Mouse (Mus musculus): ENCODE measurements around the gene Taok3. TPM values are rescaled to one million over a fixed set of nuclear protein-coding genes. Genes with fewer than 3 reads are reported as not detected.
A peak's percentile ranks its signal among the peaks of the same experiment; 100 is the strongest.

Gene Taok3
- polyA plus RNA-seq, 1 experiment from 2014 or later = 33.1 TPM

- no peak for ATAC-seq (ENCODE audit: insufficient read depth, low FRiP score)
- WGBS = 92% methylated on average over 5 of the region's 5 CpGs
- H3K27ac ChIP-seq (ENCODE audit: low read length) = no peak overlapping the region
- no peak overlapping the region for H3K9ac ChIP-seq (ENCODE audit: low read length)
- H3K36me3 ChIP-seq (ENCODE audit: control insufficient read depth, insufficient read depth, low read length) = peaks cover 14% of the 10 kb centered on the region
- H3K4me1 ChIP-seq (ENCODE audit: control insufficient read depth, insufficient read depth, low read length) = no peaks in the 10 kb centered on the region
- no peak overlapping the region for H3K4me2 ChIP-seq (ENCODE audit: low read depth, low read length)
- no peaks in the 10 kb centered on the region for H3K9me3 ChIP-seq (replicated peaks; ENCODE audit: control insufficient read depth, low read length)
- H3K27me3 ChIP-seq (ENCODE audit: control insufficient read depth, insufficient read depth, low read length) = no peaks in the 10 kb centered on the region
- no peak overlapping the region for H3K4me3 ChIP-seq (replicated peaks; ENCODE audit: low read length)
These were observed 74.7 kb downstream of the Taok3 start for GRCm38 (mm10) chr5:117194672-117195071.

GRCm38 (mm10) chr5:117196551-117196950, 76.6 kb downstream of the Taok3 start:
- Histone ChIP-seq H3K36me3 (ENCODE audit: control insufficient read depth, insufficient read depth, low read length) (peaks cover 14% of the 10 kb centered on the region), H3K27ac (ENCODE audit: low read length) (no peak overlapping the region), H3K9me3 (replicated peaks; ENCODE audit: control insufficient read depth, low read length) (no peaks in the 10 kb centered on the region), H3K9ac (ENCODE audit: low read length) (no peak overlapping the region), H3K27me3 (ENCODE audit: control insufficient read depth, insufficient read depth, low read length) (no peaks in the 10 kb centered on the region), H3K4me2 (ENCODE audit: low read depth, low read length) (no peak overlapping the region), H3K4me3 (replicated peaks; ENCODE audit: low read length) (no peak overlapping the region), H3K4me1 (ENCODE audit: control insufficient read depth, insufficient read depth, low read length) (no peaks in the 10 kb centered on the region)
- no peak for ATAC-seq (ENCODE audit: insufficient read depth, low FRiP score)
- WGBS = 94% methylated on average over 7 of the region's 7 CpGs

GRCm38 (mm10) chr5:117198390-117198789, 78.5 kb downstream of the Taok3 start:
- no peak overlapping the region for H3K4me2 ChIP-seq (ENCODE audit: low read depth, low read length)
- 76% methylated on average over 3 of the region's 3 CpGs for WGBS
- no peak overlapping the region for H3K9ac ChIP-seq (ENCODE audit: low read length)
- no peak overlapping the region for H3K27ac ChIP-seq (ENCODE audit: low read length)
- no peaks in the 10 kb centered on the region for H3K4me1 ChIP-seq (ENCODE audit: control insufficient read depth, insufficient read depth, low read length)
- no peak overlapping the region for H3K4me3 ChIP-seq (replicated peaks; ENCODE audit: low read length)
- H3K27me3 ChIP-seq (ENCODE audit: control insufficient read depth, insufficient read depth, low read length) = no peaks in the 10 kb centered on the region
- H3K36me3 ChIP-seq (ENCODE audit: control insufficient read depth, insufficient read depth, low read length) = peaks cover 14% of the 10 kb centered on the region
- ATAC-seq (ENCODE audit: insufficient read depth, low FRiP score) = no peak
- no peaks in the 10 kb centered on the region for H3K9me3 ChIP-seq (replicated peaks; ENCODE audit: control insufficient read depth, low read length)

- WGBS = 88% methylated on average over 16 of the region's 16 CpGs
These were observed 87.4 kb downstream of the Taok3 start for GRCm38 (mm10) chr5:117207286-117207685.

GRCm38 (mm10) chr5:117214016-117214415, 94.1 kb downstream of the Taok3 start:
- H3K36me3 ChIP-seq (ENCODE audit: control insufficient read depth, insufficient read depth, low read length) = peaks cover 15% of the 10 kb centered on the region; the same call in 1 of the 2 replicates
- no peak overlapping the region for H3K9ac ChIP-seq (ENCODE audit: low read length)
- WGBS = 59% methylated on average over 4 of the region's 4 CpGs
- H3K4me1 ChIP-seq (ENCODE audit: control insufficient read depth, insufficient read depth, low read length) = no peaks in the 10 kb centered on the region
- no peaks in the 10 kb centered on the region for H3K9me3 ChIP-seq (replicated peaks; ENCODE audit: control insufficient read depth, low read length)
- no peak for ATAC-seq (ENCODE audit: insufficient read depth, low FRiP score)
- H3K27ac ChIP-seq (ENCODE audit: low read length) = no peak overlapping the region
- H3K4me3 ChIP-seq (replicated peaks; ENCODE audit: low read length) = no peak overlapping the region
- H3K4me2 ChIP-seq (ENCODE audit: low read depth, low read length) = no peak overlapping the region
- H3K27me3 ChIP-seq (ENCODE audit: control insufficient read depth, insufficient read depth, low read length) = no peaks in the 10 kb centered on the region

More at GRCm38 (mm10) chr5:117207286-117207685, 87.4 kb downstream of the Taok3 start:
- H3K4me3 ChIP-seq (replicated peaks; ENCODE audit: low read length) = no peak overlapping the region
- H3K9me3 ChIP-seq (replicated peaks; ENCODE audit: control insufficient read depth, low read length) = 0 out of 2 replicates have a peak, but pooled peaks cover 3% of the 10 kb centered on the region
- no peak overlapping the region for H3K27ac ChIP-seq (ENCODE audit: low read length)
- no peak for ATAC-seq (ENCODE audit: insufficient read depth, low FRiP score)
- no peaks in the 10 kb centered on the region for H3K4me1 ChIP-seq (ENCODE audit: control insufficient read depth, insufficient read depth, low read length)
- H3K4me2 ChIP-seq (ENCODE audit: low read depth, low read length) = no peak overlapping the region
- peaks cover 14% of the 10 kb centered on the region for H3K36me3 ChIP-seq (ENCODE audit: control insufficient read depth, insufficient read depth, low read length)
- no peaks in the 10 kb centered on the region for H3K27me3 ChIP-seq (ENCODE audit: control insufficient read depth, insufficient read depth, low read length)
- H3K9ac ChIP-seq (ENCODE audit: low read length) = no peak overlapping the region

GRCm38 (mm10) chr5:117231059-117231458, 111.1 kb downstream of the Taok3 start:
- 62% methylated on average over 12 of the region's 12 CpGs for WGBS
- Histone ChIP-seq H3K9ac (ENCODE audit: low read length) (no peak overlapping the region), H3K27me3 (ENCODE audit: control insufficient read depth, insufficient read depth, low read length) (no peaks in the 10 kb centered on the region), H3K36me3 (ENCODE audit: control insufficient read depth, insufficient read depth, low read length) (peaks cover 3% of the 10 kb centered on the region; the same call in 1 of the 2 replicates), H3K4me3 (replicated peaks; ENCODE audit: low read length) (no peak overlapping the region), H3K4me1 (ENCODE audit: control insufficient read depth, insufficient read depth, low read length) (no peaks in the 10 kb centered on the region), H3K9me3 (replicated peaks; ENCODE audit: control insufficient read depth, low read length) (no peaks in the 10 kb centered on the region), H3K4me2 (ENCODE audit: low read depth, low read length) (no peak overlapping the region), H3K27ac (ENCODE audit: low read length) (no peak overlapping the region)
- ATAC-seq (ENCODE audit: insufficient read depth, low FRiP score) = no peak

GRCm38 (mm10) chr5:117236540-117236939, 116.6 kb downstream of the Taok3 start:
- H3K4me2 ChIP-seq (ENCODE audit: low read depth, low read length) = no peak overlapping the region
- no peaks in the 10 kb centered on the region for H3K36me3 ChIP-seq (ENCODE audit: control insufficient read depth, insufficient read depth, low read length)
- WGBS = 73% methylated on average over 5 of the region's 5 CpGs
- H3K4me3 ChIP-seq (replicated peaks; ENCODE audit: low read length) = no peak overlapping the region
- no peaks in the 10 kb centered on the region for H3K4me1 ChIP-seq (ENCODE audit: control insufficient read depth, insufficient read depth, low read length)
- H3K27me3 ChIP-seq (ENCODE audit: control insufficient read depth, insufficient read depth, low read length) = no peaks in the 10 kb centered on the region
- H3K9me3 ChIP-seq (replicated peaks; ENCODE audit: control insufficient read depth, low read length) = no peaks in the 10 kb centered on the region
- H3K27ac ChIP-seq (ENCODE audit: low read length) = no peak overlapping the region
- H3K9ac ChIP-seq (ENCODE audit: low read length) = no peak overlapping the region
- no peak for ATAC-seq (ENCODE audit: insufficient read depth, low FRiP score)

- no peaks in the 10 kb centered on the region for H3K36me3 ChIP-seq (ENCODE audit: control insufficient read depth, insufficient read depth, low read length)
These were observed 119.2 kb downstream of the Taok3 start for GRCm38 (mm10) chr5:117239106-117239505.

GRCm38 (mm10) chr5:117240321-117240731, 120.4 kb downstream of the Taok3 start:
- no peak for ATAC-seq (ENCODE audit: insufficient read depth, low FRiP score)
- peak overlapping the region; percentile 81 for H3K27ac ChIP-seq (ENCODE audit: low read length)
- H3K4me2 ChIP-seq (ENCODE audit: low read depth, low read length) = peak overlapping the region; percentile 72
- H3K36me3 ChIP-seq (ENCODE audit: control insufficient read depth, insufficient read depth, low read length) = no peaks in the 10 kb centered on the region
- H3K4me1 ChIP-seq (ENCODE audit: control insufficient read depth, insufficient read depth, low read length) = no peaks in the 10 kb centered on the region
- H3K9me3 ChIP-seq (replicated peaks; ENCODE audit: control insufficient read depth, low read length) = no peaks in the 10 kb centered on the region
- no peaks in the 10 kb centered on the region for H3K27me3 ChIP-seq (ENCODE audit: control insufficient read depth, insufficient read depth, low read length)
- H3K9ac ChIP-seq (ENCODE audit: low read length) = peak overlapping the region; percentile 72
- WGBS = 20% methylated on average over 12 of the region's 12 CpGs
- H3K4me3 ChIP-seq (replicated peaks; ENCODE audit: low read length) = peak overlapping the region; percentile 45

More at GRCm38 (mm10) chr5:117239106-117239505, 119.2 kb downstream of the Taok3 start:
- H3K4me3 ChIP-seq (replicated peaks; ENCODE audit: low read length) = no peak overlapping the region
- no peak overlapping the region for H3K4me2 ChIP-seq (ENCODE audit: low read depth, low read length)
- no peak overlapping the region for H3K9ac ChIP-seq (ENCODE audit: low read length)
- no peaks in the 10 kb centered on the region for H3K27me3 ChIP-seq (ENCODE audit: control insufficient read depth, insufficient read depth, low read length)
- no peak for ATAC-seq (ENCODE audit: insufficient read depth, low FRiP score)
- H3K9me3 ChIP-seq (replicated peaks; ENCODE audit: control insufficient read depth, low read length) = no peaks in the 10 kb centered on the region
- no peak overlapping the region for H3K27ac ChIP-seq (ENCODE audit: low read length)
- no peaks in the 10 kb centered on the region for H3K4me1 ChIP-seq (ENCODE audit: control insufficient read depth, insufficient read depth, low read length)
- 63% methylated on average over 4 of the region's 4 CpGs for WGBS
